Mouse (Mus musculus) 3T3-L1 (cell line): ENCODE data around the gene Anp32e.
"Not testable (repeated sequence)": the region's sequence is repeated elsewhere in the genome, so short reads cannot be mapped to it uniquely, and the experiment has no call there.

Source experiments
- DNase-seq: peaks from one replicate; pipeline ENCODE4 v3.0.0-alpha.2; 2015; ENCODE audit warnings: low read depth, low spot score

Gene Anp32e

GRCm38 (mm10) chr3:95928658-95929503 is at the start of gene Anp32e:
Gene Anp32e (plus strand): TSS chr3:95929246.
- DNase-seq = peak; percentile 100

GRCm38 (mm10) chr3:95881979-95882815 is 46.8 kb upstream of the Anp32e start, which contains the start of gene Ciart:
Gene Ciart (minus strand): TSS chr3:95882251.
- DNase-seq = peak; percentile 99

- peak; percentile 87 for DNase-seq
These were observed 46.1 kb upstream of the Anp32e start for GRCm38 (mm10) chr3:95882816-95883425.

- no peak for DNase-seq
These were observed 44.6 kb upstream of the Anp32e start for GRCm38 (mm10) chr3:95884400-95884799.

GRCm38 (mm10) chr3:95887596-95887995 is 41.5 kb upstream of the Anp32e start:
- no peak for DNase-seq

GRCm38 (mm10) chr3:95889664-95890063 is 39.4 kb upstream of the Anp32e start:
- DNase-seq = no peak

- peak; percentile 80 for DNase-seq
These were observed 37.6 kb upstream of the Anp32e start, which contains the start of gene BC028528 for GRCm38 (mm10) chr3:95891211-95892065. Gene BC028528 (minus strand): TSS chr3:95892005.

GRCm38 (mm10) chr3:95892066-95893052 is 36.7 kb upstream of the Anp32e start:
- no peak for DNase-seq

GRCm38 (mm10) chr3:95893126-95893525 is 35.9 kb upstream of the Anp32e start:
- no peak for DNase-seq

- DNase-seq = peak; percentile 99
These were observed 35.3 kb upstream of the Anp32e start, which contains the start of gene Aph1a for GRCm38 (mm10) chr3:95893606-95894316. Gene Aph1a (plus strand): TSS chr3:95893969.

GRCm38 (mm10) chr3:95894317-95895160 is 34.5 kb upstream of the Anp32e start:
- peak; percentile 75 for DNase-seq

GRCm38 (mm10) chr3:95895501-95895900 is 33.5 kb upstream of the Anp32e start:
- not testable (repeated sequence) for DNase-seq

- no peak for DNase-seq
These were observed 29.1 kb upstream of the Anp32e start for GRCm38 (mm10) chr3:95899800-95900524.

- no peak for DNase-seq
These were observed 27.3 kb upstream of the Anp32e start for GRCm38 (mm10) chr3:95901616-95902372.

GRCm38 (mm10) chr3:95902373-95902625 is 26.7 kb upstream of the Anp32e start:
- DNase-seq = no peak

- DNase-seq = no peak
These were observed 26.4 kb upstream of the Anp32e start for GRCm38 (mm10) chr3:95902643-95903042.
